Mouse (Mus musculus) testis, adult 2 months (tissue): ENCODE measurements around the gene Prkcz.

Experiments
- CTCF ChIP-seq: fragments of 200-500 bp; IDR thresholded peaks from 2 replicates; pipeline ENCODE4 v1.5.1; 2012; ENCODE audit warnings: low read depth, mild to moderate bottlenecking, inconsistent platforms, low read length, moderate library complexity; ENCODE audit not compliant: control insufficient read depth, insufficient read depth, insufficient replicate concordance
- POLR2A ChIP-seq: fragments of 200-500 bp; IDR thresholded peaks from 2 replicates; pipeline ENCODE4 v1.6.1; 2012; ENCODE audit warnings: low read depth, mild to moderate bottlenecking, inconsistent platforms, low read length, moderate library complexity; ENCODE audit not compliant: control insufficient read depth

DNA sequence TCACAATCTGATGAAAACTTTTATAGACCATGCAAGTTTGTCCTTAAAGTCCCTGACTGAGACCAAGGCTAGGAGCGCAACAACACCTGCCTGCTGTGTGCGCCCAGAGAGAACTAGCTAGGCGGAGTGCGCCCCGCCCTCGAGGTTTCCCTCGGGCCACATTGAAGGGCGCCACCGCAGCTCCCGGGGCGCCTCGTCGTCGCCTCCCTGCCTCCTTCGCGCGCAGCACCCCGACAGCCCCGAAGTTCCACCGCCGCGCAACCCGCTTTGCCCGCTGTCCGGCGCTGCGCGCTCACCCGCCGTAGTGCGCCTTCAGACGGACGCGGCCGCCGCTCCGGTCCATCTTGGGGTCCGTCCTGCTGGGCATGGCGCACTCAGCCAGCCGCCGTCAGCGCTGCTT is 305 bp downstream of the Prkcz start:
- TF ChIP-seq CTCF: no peak
- TF ChIP-seq POLR2A: no peak
